Mouse (Mus musculus) heart, postnatal 0 days (tissue): ENCODE measurements around the gene Raf1.

Experiments
- CTCF ChIP-seq: IDR thresholded peaks from 2 replicates; pipeline ENCODE4 v1.5.1; 2016; ENCODE audit warnings: antibody characterized with exemption, control low read depth, low read depth
- EP300 ChIP-seq: IDR thresholded peaks from 2 replicates; pipeline ENCODE4 v1.6.1; 2016; ENCODE audit warnings: antibody characterized with exemption, low read depth

GRCm38 (mm10) chr6:115593252-115593651, 83.2 kb downstream of the Raf1 start:
- TF ChIP-seq CTCF (no peak), EP300 (no peak)
